Mouse (Mus musculus): Measurements from ENCODE around the gene Neurl3. TPM values are rescaled to one million over a fixed set of nuclear protein-coding genes. Genes with fewer than 3 reads are reported as not detected.

Neurl3 gene
- polyA plus RNA-seq, 1 experiment from 2014 or later = 0.67 TPM

DNA sequence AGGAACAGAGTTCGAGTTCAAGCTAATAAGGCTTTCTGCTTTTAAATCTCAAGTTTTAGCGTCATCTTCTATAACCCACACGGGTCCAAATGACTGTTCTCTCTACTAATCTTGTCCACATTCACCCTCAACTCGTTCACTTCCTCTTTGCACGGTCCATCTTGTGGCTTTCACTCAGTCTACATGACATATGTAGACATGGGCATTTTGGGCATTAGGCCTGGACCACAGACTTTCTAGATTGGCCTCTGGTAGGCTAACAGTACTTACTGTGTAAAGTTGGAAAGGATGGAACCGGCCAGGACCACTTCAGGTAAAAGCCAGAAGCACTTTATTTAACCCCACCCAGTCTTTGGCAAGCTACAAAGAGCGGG, 32.6 kb upstream of the Neurl3 start:
- peaks cover 19% of the 10 kb centered on the region for H3K4me1 ChIP-seq (replicated peaks)
- no peak overlapping the region for H3K9ac ChIP-seq (replicated peaks)
- H3K4me2 ChIP-seq (replicated peaks) = no peak overlapping the region
- H3K27ac ChIP-seq = no peak overlapping the region
- WGBS = 72% methylated on average over 7 of the region's 7 CpGs
- no peaks in the 10 kb centered on the region for H3K36me3 ChIP-seq
- H3K27me3 ChIP-seq = peaks cover 26% of the 10 kb centered on the region
- H3K9me3 ChIP-seq = no peaks in the 10 kb centered on the region
- peak; percentile 22; the same call in 1 of the 2 replicates for ATAC-seq
- H3K4me3 ChIP-seq (replicated peaks) = no peak overlapping the region

DNA sequence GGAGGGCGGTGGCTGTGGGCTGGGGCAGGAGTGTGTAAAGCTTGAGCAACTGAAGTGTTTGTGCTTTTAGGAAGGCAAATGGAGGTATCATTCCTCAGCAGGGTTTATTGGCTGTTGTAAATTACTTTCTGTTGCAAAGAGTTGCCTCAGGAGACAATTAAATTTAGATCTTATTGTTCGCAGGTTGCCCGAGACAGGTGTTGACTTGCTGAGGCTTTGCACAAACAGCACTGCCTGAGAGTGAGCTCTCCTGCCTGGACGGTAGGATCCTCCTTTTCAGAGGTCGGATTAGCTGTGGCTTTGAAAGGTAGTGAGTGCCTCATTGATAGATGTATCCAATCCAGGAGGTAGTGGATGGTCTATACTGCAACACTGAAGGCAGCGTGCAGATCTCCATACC, 31.6 kb upstream of the Neurl3 start:
- Histone ChIP-seq H3K4me1 (replicated peaks) (peaks cover 19% of the 10 kb centered on the region), H3K9me3 (no peaks in the 10 kb centered on the region), H3K27ac (no peak overlapping the region), H3K9ac (replicated peaks) (no peak overlapping the region), H3K36me3 (no peaks in the 10 kb centered on the region), H3K4me2 (replicated peaks) (no peak overlapping the region), H3K27me3 (peaks cover 34% of the 10 kb centered on the region), H3K4me3 (replicated peaks) (no peak overlapping the region)
- WGBS = 74% methylated on average over 6 of the region's 6 CpGs
- ATAC-seq = no peak

DNA sequence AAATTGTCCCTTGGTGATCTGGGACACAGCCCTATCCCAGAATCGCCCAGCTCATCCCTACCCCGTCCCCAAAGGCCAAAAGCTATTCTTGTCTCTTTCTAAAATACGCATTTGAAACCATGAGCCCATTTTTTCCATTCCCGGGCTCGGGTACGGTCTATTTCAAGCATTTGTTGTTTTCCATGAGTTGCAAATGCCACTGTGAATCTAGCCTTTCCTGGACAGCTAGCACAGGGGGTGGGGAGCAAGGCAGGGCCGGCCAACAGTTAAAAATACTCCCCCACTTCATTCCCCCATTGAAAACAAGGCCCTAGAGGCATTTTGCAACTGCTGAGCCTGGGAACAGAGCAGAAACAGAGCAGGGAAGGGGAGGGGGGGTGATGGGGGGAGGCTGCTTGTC, 30.3 kb upstream of the Neurl3 start:
- ATAC-seq = no peak
- no peak overlapping the region for H3K4me3 ChIP-seq (replicated peaks)
- no peaks in the 10 kb centered on the region for H3K36me3 ChIP-seq
- no peak overlapping the region for H3K9ac ChIP-seq (replicated peaks)
- H3K27me3 ChIP-seq = peaks cover 38% of the 10 kb centered on the region
- H3K27ac ChIP-seq = no peak overlapping the region
- H3K4me2 ChIP-seq (replicated peaks) = no peak overlapping the region
- WGBS = 78% methylated on average over 7 of the region's 7 CpGs
- H3K4me1 ChIP-seq (replicated peaks) = peaks cover 19% of the 10 kb centered on the region
- no peaks in the 10 kb centered on the region for H3K9me3 ChIP-seq

DNA sequence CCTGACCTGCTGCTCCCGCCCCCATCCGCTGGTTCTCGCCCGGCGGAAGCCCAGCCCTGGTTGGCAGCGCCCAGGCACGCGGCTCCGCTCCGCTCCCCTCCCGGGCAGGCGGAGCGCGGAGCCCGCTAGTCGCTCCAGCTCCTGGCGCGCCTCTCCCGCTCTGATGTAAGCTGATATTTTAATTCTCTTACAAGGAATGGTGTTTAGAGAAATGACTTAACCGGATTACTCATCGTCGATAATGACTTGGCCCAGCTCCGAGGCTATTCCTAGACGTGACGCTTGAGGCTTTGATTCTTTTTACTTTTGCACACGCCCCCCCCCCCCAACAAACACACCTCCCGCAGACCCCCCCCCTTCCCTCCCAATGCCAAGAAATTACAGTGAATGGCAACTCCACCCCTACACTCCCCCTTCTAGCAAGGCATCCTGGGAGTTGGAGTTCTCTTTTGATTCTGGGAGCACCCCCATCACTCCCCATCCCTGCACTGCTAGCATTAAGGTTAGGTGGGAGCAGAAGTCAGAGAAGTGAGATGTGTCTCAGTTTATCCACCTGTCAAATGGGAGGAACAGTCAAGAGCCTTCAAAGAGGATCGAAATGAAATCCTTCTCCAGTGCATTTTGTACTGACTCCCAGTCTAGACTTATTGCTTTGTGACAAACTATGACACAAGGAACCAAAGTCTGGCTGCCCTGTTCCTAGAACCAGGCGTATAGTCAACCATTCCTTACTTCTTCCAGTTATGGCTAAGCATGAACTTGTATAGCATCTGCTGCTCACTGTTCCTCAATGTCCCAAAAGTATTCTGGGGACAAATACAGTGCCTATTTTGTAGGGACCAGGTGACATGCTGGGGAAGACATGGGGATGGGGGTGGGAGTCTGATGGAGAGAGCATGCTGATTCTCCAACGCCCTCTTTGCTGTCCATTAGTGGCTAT, 29.2 kb upstream of the Neurl3 start:
- Histone ChIP-seq H3K4me3 (replicated peaks) (peak overlapping the region; percentile 34), H3K9ac (replicated peaks) (peak overlapping the region; percentile 54), H3K9me3 (no peaks in the 10 kb centered on the region), H3K36me3 (no peaks in the 10 kb centered on the region), H3K27me3 (peaks cover 27% of the 10 kb centered on the region), H3K4me2 (replicated peaks) (peak overlapping the region; percentile 61), H3K4me1 (replicated peaks) (peaks cover 15% of the 10 kb centered on the region), H3K27ac (0 out of 2 replicates have a peak overlapping the region, but pooled peaks have one; percentile 15)
- 10% methylated on average over 30 of the region's 30 CpGs for WGBS
- peak; percentile 46 for ATAC-seq

DNA sequence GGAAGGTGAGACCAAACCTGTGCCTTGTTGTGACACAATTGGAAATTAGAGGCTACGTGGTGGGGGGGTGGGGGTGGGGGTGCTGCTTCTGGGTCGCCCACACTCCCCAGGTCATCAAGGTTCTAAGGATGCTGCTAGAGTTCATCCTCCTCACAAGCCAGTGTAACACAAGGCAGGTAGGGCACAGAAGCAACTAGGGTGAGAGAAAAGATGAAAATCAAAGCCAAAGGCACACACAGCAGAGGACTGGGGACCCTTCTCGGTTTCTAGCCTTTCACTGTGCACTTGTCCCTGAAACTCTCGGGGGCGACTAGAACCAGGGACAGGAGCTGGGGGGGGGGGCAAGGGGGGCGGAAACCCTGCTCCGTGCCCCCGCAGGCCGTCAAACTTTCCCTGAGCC, 28.5 kb upstream of the Neurl3 start:
- Histone ChIP-seq H3K4me2 (replicated peaks) (peak overlapping the region; percentile 61), H3K4me1 (replicated peaks) (peaks cover 8% of the 10 kb centered on the region), H3K4me3 (replicated peaks) (peak overlapping the region; percentile 34), H3K9ac (replicated peaks) (peak overlapping the region; percentile 54), H3K27ac (0 out of 2 replicates have a peak overlapping the region, but pooled peaks have one; percentile 15), H3K9me3 (no peaks in the 10 kb centered on the region), H3K27me3 (peaks cover 25% of the 10 kb centered on the region), H3K36me3 (no peaks in the 10 kb centered on the region)
- 21% methylated on average over 8 of the region's 9 CpGs for WGBS
- ATAC-seq = 0 out of 2 replicates have a peak, but pooled peaks have one; percentile 1

DNA sequence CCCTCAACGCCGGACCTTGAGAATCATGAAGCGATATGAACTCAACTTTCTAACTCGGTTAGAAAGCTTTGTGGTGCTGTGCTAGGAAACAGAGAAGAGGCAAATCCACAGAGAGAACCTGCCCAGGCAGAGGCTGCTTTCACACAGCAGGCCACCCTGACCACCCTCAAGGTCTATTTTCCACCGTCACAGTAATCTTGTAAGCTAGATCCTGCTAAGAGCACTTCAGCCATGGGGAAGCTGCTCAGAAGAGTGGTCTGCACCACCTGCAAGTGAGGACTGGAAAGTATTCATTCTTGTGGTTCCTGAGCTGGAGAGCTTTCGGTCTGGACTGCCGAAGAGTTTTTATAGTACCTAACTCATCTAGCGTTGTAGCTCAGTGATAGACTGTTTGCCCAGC, 27.8 kb upstream of the Neurl3 start:
- ATAC-seq = no peak
- H3K27ac ChIP-seq = no peak overlapping the region
- H3K36me3 ChIP-seq = no peaks in the 10 kb centered on the region
- 79% methylated on average over 8 of the region's 8 CpGs for WGBS
- peaks cover 25% of the 10 kb centered on the region for H3K27me3 ChIP-seq
- H3K4me2 ChIP-seq (replicated peaks) = no peak overlapping the region
- H3K4me1 ChIP-seq (replicated peaks) = peaks cover 8% of the 10 kb centered on the region
- no peak overlapping the region for H3K4me3 ChIP-seq (replicated peaks)
- no peaks in the 10 kb centered on the region for H3K9me3 ChIP-seq
- no peak overlapping the region for H3K9ac ChIP-seq (replicated peaks)

DNA sequence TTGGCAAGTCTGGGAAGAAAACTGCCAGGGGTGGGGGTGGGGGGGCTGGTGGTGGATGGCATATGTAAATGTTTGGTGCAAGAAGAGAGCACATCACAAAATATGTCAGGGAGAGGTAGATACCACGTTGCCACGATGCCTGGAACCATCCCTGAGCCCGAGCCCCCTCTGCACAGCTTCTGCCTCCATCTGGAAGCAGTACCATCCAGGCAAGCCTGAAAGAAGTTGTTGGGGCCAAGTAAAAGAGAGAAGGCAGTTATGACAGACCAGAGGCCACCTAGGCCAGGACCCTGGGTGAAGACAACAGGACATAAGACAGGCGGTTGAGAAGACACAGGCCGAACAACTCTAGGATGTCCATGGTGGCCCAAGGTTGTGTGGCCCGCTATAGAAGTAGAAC, 26.0 kb upstream of the Neurl3 start:
- H3K27ac ChIP-seq = no peak overlapping the region
- H3K9me3 ChIP-seq = no peaks in the 10 kb centered on the region
- 91% methylated on average over 6 of the region's 6 CpGs for WGBS
- no peak for ATAC-seq
- H3K9ac ChIP-seq (replicated peaks) = no peak overlapping the region
- H3K4me1 ChIP-seq (replicated peaks) = peaks cover 8% of the 10 kb centered on the region
- H3K36me3 ChIP-seq = no peaks in the 10 kb centered on the region
- no peak overlapping the region for H3K4me3 ChIP-seq (replicated peaks)
- H3K27me3 ChIP-seq = peaks cover 25% of the 10 kb centered on the region
- H3K4me2 ChIP-seq (replicated peaks) = no peak overlapping the region

DNA sequence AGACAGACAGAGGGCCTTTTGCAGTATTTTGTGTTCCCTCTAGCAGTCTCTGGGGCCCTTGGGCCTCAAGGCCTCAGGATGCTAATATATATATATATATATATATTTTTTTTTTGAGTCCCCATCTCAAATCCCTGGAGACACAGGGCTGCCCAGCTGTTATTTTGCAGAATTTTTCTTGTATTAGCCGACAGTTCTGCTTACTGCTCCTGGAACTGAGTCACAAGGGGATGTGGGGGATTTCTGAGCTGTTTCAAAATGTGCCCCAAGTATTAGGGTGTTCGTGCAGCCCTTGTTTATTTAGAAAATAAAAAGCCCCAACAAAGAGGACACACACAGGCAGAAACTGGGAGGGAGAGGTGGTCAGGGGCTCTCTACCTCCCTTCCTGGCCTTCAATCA, 25.2 kb upstream of the Neurl3 start:
- H3K4me1 ChIP-seq (replicated peaks) = peaks cover 8% of the 10 kb centered on the region
- peaks cover 25% of the 10 kb centered on the region for H3K27me3 ChIP-seq
- H3K4me3 ChIP-seq (replicated peaks) = no peak overlapping the region
- 56% methylated on average over 2 of the region's 2 CpGs for WGBS
- H3K9ac ChIP-seq (replicated peaks) = no peak overlapping the region
- no peaks in the 10 kb centered on the region for H3K9me3 ChIP-seq
- no peak overlapping the region for H3K4me2 ChIP-seq (replicated peaks)
- H3K36me3 ChIP-seq = no peaks in the 10 kb centered on the region
- no peak overlapping the region for H3K27ac ChIP-seq
- no peak for ATAC-seq

DNA sequence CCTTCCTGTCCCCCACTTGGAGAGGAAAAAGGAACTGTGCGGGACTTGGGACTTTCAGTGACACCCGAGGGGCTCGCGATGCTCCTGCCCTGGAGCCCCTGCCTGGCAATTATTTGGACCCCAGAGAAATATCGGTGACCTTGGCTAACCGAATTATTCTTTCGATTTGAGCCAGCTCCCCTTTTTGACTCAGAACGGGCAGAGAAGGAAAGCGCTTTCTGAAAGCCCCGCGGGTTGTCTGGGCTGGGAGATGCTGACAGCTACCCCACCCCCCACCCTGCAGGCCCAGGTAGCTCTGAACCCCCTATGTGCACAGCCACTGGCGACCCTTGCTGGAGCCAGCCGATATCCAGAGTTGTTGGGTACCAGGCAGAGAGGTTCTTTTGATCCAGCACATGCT, 24.6 kb upstream of the Neurl3 start:
- peaks cover 24% of the 10 kb centered on the region for H3K27me3 ChIP-seq
- 35% methylated on average over 13 of the region's 13 CpGs for WGBS
- no peak overlapping the region for H3K27ac ChIP-seq
- H3K9me3 ChIP-seq = no peaks in the 10 kb centered on the region
- H3K4me1 ChIP-seq (replicated peaks) = peaks cover 8% of the 10 kb centered on the region
- no peaks in the 10 kb centered on the region for H3K36me3 ChIP-seq
- no peak overlapping the region for H3K4me2 ChIP-seq (replicated peaks)
- H3K9ac ChIP-seq (replicated peaks) = no peak overlapping the region
- ATAC-seq = no peak
- H3K4me3 ChIP-seq (replicated peaks) = no peak overlapping the region

DNA sequence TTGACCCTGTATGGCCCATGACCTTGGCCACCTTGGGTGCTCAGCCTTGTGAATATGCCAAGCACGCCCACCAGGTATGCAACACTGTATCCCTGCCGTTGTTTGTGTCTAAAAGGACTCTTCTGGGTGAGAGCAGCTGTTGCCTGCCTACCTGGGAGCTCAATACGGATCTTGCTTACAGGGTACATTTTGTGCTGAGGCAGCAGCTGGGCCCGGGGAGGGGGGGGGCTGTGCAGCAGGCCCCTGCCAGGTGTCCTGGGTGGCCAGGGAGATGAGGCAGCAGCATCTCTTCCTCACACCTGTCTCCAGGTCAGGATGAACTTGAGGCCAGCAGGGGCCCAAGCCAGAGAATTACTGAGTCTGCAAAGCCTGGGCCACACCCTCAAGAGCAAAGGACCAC, 23.6 kb upstream of the Neurl3 start:
- WGBS = 79% methylated on average over 4 of the region's 4 CpGs
- no peak overlapping the region for H3K9ac ChIP-seq (replicated peaks)
- H3K9me3 ChIP-seq = no peaks in the 10 kb centered on the region
- no peak for ATAC-seq
- peaks cover 5% of the 10 kb centered on the region for H3K4me1 ChIP-seq (replicated peaks)
- H3K27ac ChIP-seq = no peak overlapping the region
- peaks cover 22% of the 10 kb centered on the region for H3K27me3 ChIP-seq
- H3K4me2 ChIP-seq (replicated peaks) = no peak overlapping the region
- H3K4me3 ChIP-seq (replicated peaks) = no peak overlapping the region
- no peaks in the 10 kb centered on the region for H3K36me3 ChIP-seq

DNA sequence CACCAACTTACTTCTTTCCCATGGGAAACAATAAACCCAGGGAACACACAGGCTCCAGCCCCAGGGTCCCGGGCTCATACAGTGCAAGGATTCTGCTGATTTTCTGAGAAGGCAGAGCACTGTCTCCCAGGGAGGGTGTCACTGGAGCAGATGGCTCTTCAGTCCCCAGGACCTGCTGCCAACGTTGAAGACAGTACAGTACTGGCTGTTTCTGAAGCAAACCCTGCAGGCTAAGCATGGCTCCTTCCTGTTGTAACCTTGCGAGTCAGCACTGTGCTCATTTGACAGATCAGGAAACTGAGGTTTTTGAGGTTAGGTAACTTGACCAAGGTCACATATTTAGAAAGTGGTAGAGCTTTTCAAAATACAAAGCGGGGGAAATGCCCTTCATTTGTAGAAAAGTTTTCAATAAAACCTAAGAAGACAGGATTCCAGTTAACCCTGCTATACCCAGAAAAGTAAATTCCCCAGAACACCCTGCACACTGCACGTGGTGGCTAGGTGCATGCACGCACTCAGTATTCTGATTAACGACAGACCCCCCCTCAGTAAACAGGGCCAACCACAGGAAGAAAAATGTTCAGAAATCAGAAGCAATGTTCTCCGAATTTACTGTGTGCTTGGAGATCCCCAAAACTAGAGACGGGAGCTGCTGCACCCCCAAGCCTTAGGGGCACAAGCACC, 22.1 kb upstream of the Neurl3 start:
- H3K9ac ChIP-seq (replicated peaks) = no peak overlapping the region
- peaks cover 15% of the 10 kb centered on the region for H3K27me3 ChIP-seq
- H3K9me3 ChIP-seq = no peaks in the 10 kb centered on the region
- no peak overlapping the region for H3K4me2 ChIP-seq (replicated peaks)
- H3K36me3 ChIP-seq = no peaks in the 10 kb centered on the region
- no peak for ATAC-seq
- no peak overlapping the region for H3K27ac ChIP-seq
- 79% methylated on average over 9 of the region's 9 CpGs for WGBS
- H3K4me1 ChIP-seq (replicated peaks) = 0 out of 2 replicates have a peak, but pooled peaks cover 3% of the 10 kb centered on the region
- no peak overlapping the region for H3K4me3 ChIP-seq (replicated peaks)

DNA sequence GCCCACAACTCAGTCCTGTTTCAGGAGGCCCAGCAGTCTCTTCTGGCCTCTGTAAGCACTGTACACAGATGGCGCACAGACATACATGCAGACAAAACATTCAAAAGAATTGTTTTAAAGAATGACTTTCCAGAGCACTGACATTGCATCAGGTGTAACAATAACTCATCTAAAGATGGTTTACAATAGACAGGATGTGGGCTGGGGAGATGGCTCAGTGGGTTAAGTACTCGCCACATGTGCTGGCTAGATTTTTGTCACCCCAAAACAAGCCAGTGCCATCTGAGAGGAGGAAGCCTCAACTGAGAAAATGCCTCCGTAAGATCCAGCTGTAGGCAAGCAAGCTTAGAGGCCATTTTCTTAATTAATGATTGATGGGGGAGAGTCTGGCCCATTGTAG, 19.9 kb upstream of the Neurl3 start:
- no peaks in the 10 kb centered on the region for H3K9me3 ChIP-seq
- 88% methylated on average over 3 of the region's 3 CpGs for WGBS
- H3K4me3 ChIP-seq (replicated peaks) = no peak overlapping the region
- H3K4me1 ChIP-seq (replicated peaks) = 0 out of 2 replicates have a peak, but pooled peaks cover 3% of the 10 kb centered on the region
- H3K27me3 ChIP-seq = peaks cover 3% of the 10 kb centered on the region; the same call in 1 of the 2 replicates
- no peak overlapping the region for H3K9ac ChIP-seq (replicated peaks)
- ATAC-seq = no peak
- no peaks in the 10 kb centered on the region for H3K36me3 ChIP-seq
- H3K4me2 ChIP-seq (replicated peaks) = no peak overlapping the region
- no peak overlapping the region for H3K27ac ChIP-seq
